Comparison of ENCODE assay signal across 18 mouse cellular contexts in genomic region chr14:24036609-24037008, GRCm38 (mm10). TPM values are rescaled to one million over a fixed set of nuclear protein-coding genes. Genes with fewer than 3 reads are reported as not detected.
"Had no signal": no experiment of that assay in that cellular context is flagged by ENCODE, and none has a peak within 500 bp of the region (broad histone marks: within the 10 kb centered on the region; RNA-seq: fewer than 3 reads in every experiment).

No protein-coding gene starts in this region.

- H3K9me3 ChIP-seq: lung, embryonic 15.5 days; midbrain, embryonic 13.5 days; midbrain, embryonic 15.5 days; neural tube, embryonic 13.5 days; neural tube, embryonic 15.5 days had no signal

- H3K36me3 ChIP-seq: lung, embryonic 15.5 days; midbrain, embryonic 13.5 days; midbrain, embryonic 15.5 days; neural tube, embryonic 13.5 days; neural tube, embryonic 15.5 days had no signal

- DNase-seq: lung, adult 2 months; lung, postnatal 14 days; right cerebral cortex, adult 18-20 months; right cerebral cortex, postnatal 25 days; right cerebral cortex, postnatal 4 days; spleen, adult 18-20 months; thymus, adult 18-20 months; thymus, postnatal 14 days; thymus, postnatal 36 days had no signal

- H3K27ac ChIP-seq: lung, embryonic 15.5 days; macrophage; midbrain, embryonic 13.5 days; midbrain, embryonic 15.5 days; neural tube, embryonic 13.5 days; neural tube, embryonic 15.5 days had no signal

- H3K4me1 ChIP-seq: lung, embryonic 15.5 days; megakaryocyte, embryonic 14.5 days; neural tube, embryonic 15.5 days had no signal

- H3K27me3 ChIP-seq: lung, embryonic 15.5 days; midbrain, embryonic 13.5 days; midbrain, embryonic 15.5 days; neural tube, embryonic 13.5 days; neural tube, embryonic 15.5 days had no signal

- H3K4me3 ChIP-seq: lung, embryonic 15.5 days; megakaryocyte, embryonic 14.5 days; midbrain, embryonic 13.5 days; midbrain, embryonic 15.5 days; myocyte; neural tube, embryonic 13.5 days; neural tube, embryonic 15.5 days had no signal

RNA-seq across cellular contexts. Expression of gene Kcnma1, which starts 22.3 kb away (rescaled TPM):
- total RNA-seq: megakaryocyte progenitor cell, adult 5-6 weeks had no signal
- polyA plus RNA-seq: macrophage had no signal
